Mouse (Mus musculus) adrenal gland, postnatal 4 days (tissue): ENCODE measurements around the gene Gnmt. TPM values are rescaled to one million over a fixed set of nuclear protein-coding genes. Genes with fewer than 3 reads are reported as not detected.

Experiments
- total RNA-seq, 2 experiments: library from RNA; stranded (reverse); gene quantifications; 2 replicates each; pipeline ENCODE4 v1.2.3; 2021

Gene Gnmt
- total RNA-seq, 2 experiments from 2014 or later = 1.8 to 15.4 TPM

Other genes starting within 250 kb of the Gnmt start
- 1 to 10 TPM; 2.4 to 3.7 TPM for gene Ttbk1, start 241.5 kb downstream of the Gnmt start, total RNA-seq
- gene Dnph1, start 232.5 kb downstream of the Gnmt start, total RNA-seq = 1 to 10 TPM; 9.2 to 9.3 TPM
- 10 to 100 TPM; 26.2 to 26.6 TPM for gene Cul9, start 182.8 kb downstream of the Gnmt start, total RNA-seq
- gene Srf, start 173.0 kb downstream of the Gnmt start, total RNA-seq = 10 to 100 TPM; 35.4 to 36.8 TPM
- 10 to 100 TPM; 42.2 to 54.1 TPM for gene Ptk7, start 99.7 kb downstream of the Gnmt start, total RNA-seq
- gene Klc4, start 83.1 kb downstream of the Gnmt start, total RNA-seq = 10 to 100 TPM; 33.5 to 34.3 TPM
- 100 to 1,000 TPM; 109 to 135 TPM for gene Mrpl2, start 82.9 kb downstream of the Gnmt start, total RNA-seq
- gene Cul7, start 78.8 kb downstream of the Gnmt start, total RNA-seq = 10 to 100 TPM; 88.3 to 97.5 TPM
- 10 to 100 TPM; 25.2 to 26.9 TPM for gene Rrp36, start 54.8 kb downstream of the Gnmt start, total RNA-seq
- 10 to 100 TPM; 83.2 to 87.1 TPM for gene Mea1, start 50.4 kb downstream of the Gnmt start, total RNA-seq
- gene Klhdc3, start 48.3 kb downstream of the Gnmt start, total RNA-seq = 100 to 1,000 TPM; 102 to 107 TPM
- gene Ppp2r5d, start 24.1 kb downstream of the Gnmt start, total RNA-seq = 10 to 100 TPM; 57.7 to 60.1 TPM
- gene Pex6, start 17.7 kb downstream of the Gnmt start, total RNA-seq = 10 to 100 TPM; 49.1 to 49.4 TPM
- 10 to 100 TPM; 61.5 to 63.3 TPM for gene Cnpy3, start 23.0 kb upstream of the Gnmt start, total RNA-seq
- under 1 TPM in 1 of 2 experiments, not detected in 1; 0.22 TPM for gene Ptcra, start 34.5 kb upstream of the Gnmt start, total RNA-seq
- 10 to 100 TPM; 53.0 to 73.7 TPM for gene 2310039H08Rik, start 43.5 kb upstream of the Gnmt start, total RNA-seq
- gene Rpl7l1, start 53.5 kb upstream of the Gnmt start, total RNA-seq = 100 to 1,000 TPM in 1 of 2 experiments, 10 to 100 TPM in 1; 85.7 to 101 TPM
- gene Bicral, start 129.3 kb upstream of the Gnmt start, total RNA-seq = 10 to 100 TPM; 21.6 to 24.8 TPM
- 10 to 100 TPM; 26.1 to 27.4 TPM for gene Tbcc, start 161.5 kb upstream of the Gnmt start, total RNA-seq
- not detected for gene Prph2, start 181.3 kb upstream of the Gnmt start, total RNA-seq